Mouse (Mus musculus) small intestine, adult 2 months (tissue): ENCODE measurements at regions not wholly inside any gene's neighbourhood (a gene's known extent, or its start where the extent isn't known, plus 50 kb on each side); places are given as distances from the start of the nearest gene placed in this dataset.

Experiments used
- CTCF ChIP-seq: fragments of 200-500 bp; IDR thresholded peaks from 2 replicates; pipeline ENCODE4 v1.5.1; 2012; ENCODE audit warnings: low read depth, mild to moderate bottlenecking, control low read depth, inconsistent platforms, low read length, moderate library complexity, mixed read lengths; ENCODE audit not compliant: insufficient replicate concordance, insufficient read length; ENCODE audit errors: extremely low read depth
- POLR2A ChIP-seq: fragments of 200-500 bp; IDR thresholded peaks from 2 replicates; pipeline ENCODE4 v1.6.1; 2012; ENCODE audit warnings: low read depth, mild to moderate bottlenecking, control low read depth, inconsistent platforms, low read length, moderate library complexity

GRCm38 (mm10) chr13:90575371-90575770 is 329.8 kb downstream of the Atp6ap1l start:
- TF ChIP-seq CTCF (no peak), POLR2A (no peak)
